Mouse (Mus musculus): ENCODE results near the gene Tedc2.

GRCm38 (mm10) chr17:24190934-24191333, 29.7 kb downstream of the Tedc2 start:
- no peak for TF ChIP-seq CTCF (IDR thresholded peaks at IDR 0.05)
- TF ChIP-seq EP300 (IDR thresholded peaks at IDR 0.05; ENCODE audit: insufficient read depth, low read depth, low read length), result no peak
